Mouse (Mus musculus) bone marrow, adult 2 months (tissue): ENCODE results near the gene Ifih1. TPM values are rescaled to one million over a fixed set of nuclear protein-coding genes. Genes with fewer than 3 reads are reported as not detected.

Source experiments
- H3K27ac ChIP-seq: fragments of 200-500 bp; 2 replicates; pipeline ENCODE4 v1.5.1; 2012; ENCODE audit warnings: low read depth, mild to moderate bottlenecking, control low read depth, inconsistent platforms, low read length; ENCODE audit not compliant: control insufficient read depth, poor library complexity, insufficient read depth
- H3K4me1 ChIP-seq: fragments of 200-500 bp; 2 replicates; pipeline ENCODE4 v1.6.1; 2011; ENCODE audit warnings: low read length; ENCODE audit not compliant: control insufficient read depth, insufficient read depth
- H3K4me3 ChIP-seq: fragments of 200-500 bp; replicated peaks from 2 replicates; pipeline ENCODE3; 2011; ENCODE audit warnings: mild to moderate bottlenecking, low read depth, low read length, control low read depth; ENCODE audit not compliant: control insufficient read depth
- CTCF ChIP-seq: fragments of 200-500 bp; IDR thresholded peaks from 2 replicates; pipeline ENCODE4 v1.5.1; 2011; ENCODE audit warnings: low read length, control low read depth; ENCODE audit not compliant: control insufficient read depth, insufficient read depth
- POLR2A ChIP-seq: fragments of 200-500 bp; IDR thresholded peaks from 2 replicates; pipeline ENCODE4 v1.6.1; 2011; ENCODE audit warnings: low read depth, mild to moderate bottlenecking, control low read depth, low read length, borderline replicate concordance; ENCODE audit not compliant: control insufficient read depth
- WGBS: fragments of 180-500 bp; shearing (Covaris S2); methylation state at CpG from one replicate; pipeline ENCODE4 v1.1.7; 2018; 5-methylcytosine and 5-hydroxymethylcytosine counted together
- polyA plus RNA-seq: library from polyadenylated mRNA; stranded (reverse); fragments of >200 nt; gene quantifications from 2 replicates; pipeline ENCODE4 v1.2.4, GENCODE M21; 2011; ENCODE audit warnings: low replicate concordance; ENCODE audit not compliant: missing spikeins, insufficient read depth, insufficient read length

Gene Ifih1
- polyA plus RNA-seq, 1 experiment, result 8.2 TPM

GRCm38 (mm10) chr2:62556349-62556748 lies 89.7 kb downstream of the Ifih1 start:
- H3K4me1 ChIP-seq, result no peaks in the 10 kb centered on the region
- 78% methylated on average over 9 of the region's 9 CpGs for WGBS
- no peak overlapping the region for H3K4me3 ChIP-seq
- no peak overlapping the region for H3K27ac ChIP-seq
- TF ChIP-seq POLR2A, result no peak
- no peak for TF ChIP-seq CTCF

- no peak for TF ChIP-seq POLR2A
- TF ChIP-seq CTCF, result peak; percentile 27; the same call in 1 of the 2 replicates
- 60% methylated on average over 3 of the region's 3 CpGs for WGBS
- no peak overlapping the region for H3K4me3 ChIP-seq
- no peaks in the 10 kb centered on the region for H3K4me1 ChIP-seq
- H3K27ac ChIP-seq, result no peak overlapping the region
Observed at GRCm38 (mm10) chr2:62549659-62550058, 96.4 kb downstream of the Ifih1 start.

- 84% methylated on average over 4 of the region's 4 CpGs for WGBS
- TF ChIP-seq CTCF, result no peak
- no peak for TF ChIP-seq POLR2A
Observed at GRCm38 (mm10) chr2:62549131-62549530, 96.9 kb downstream of the Ifih1 start.

GRCm38 (mm10) chr2:62548104-62548503 lies 98.0 kb downstream of the Ifih1 start:
- Histone ChIP-seq H3K27ac (no peak overlapping the region), H3K4me3 (no peak overlapping the region), H3K4me1 (no peaks in the 10 kb centered on the region)
- TF ChIP-seq CTCF (no peak), POLR2A (no peak)
- 91% methylated on average over 5 of the region's 5 CpGs for WGBS

More at GRCm38 (mm10) chr2:62549131-62549530, 96.9 kb downstream of the Ifih1 start:
- H3K4me3 ChIP-seq, result no peak overlapping the region
- H3K4me1 ChIP-seq, result no peaks in the 10 kb centered on the region
- no peak overlapping the region for H3K27ac ChIP-seq

Other genes with a start within 250 kb of the Ifih1 start
- 6.1 and 8.0 TPM in 2 replicates for gene Dpp4, start 234.0 kb downstream of the Ifih1 start, polyA plus RNA-seq
- gene Gcg, start 162.6 kb downstream of the Ifih1 start, polyA plus RNA-seq, result not detected in 2 replicates
- gene Fap, start 72.2 kb downstream of the Ifih1 start, polyA plus RNA-seq, result 6.8 and 7.7 TPM in 2 replicates
- gene Gca, start 18.0 kb upstream of the Ifih1 start, polyA plus RNA-seq, result 5.8 and 17.3 TPM in 2 replicates